Mouse (Mus musculus) cerebellum, adult 8-10 months (tissue): ENCODE results near the gene Cmtm8.

ENCODE experiments used
- DNase-seq: peaks from one replicate; pipeline ENCODE4 v3.0.0; 2022

Cmtm8 gene

DNA sequence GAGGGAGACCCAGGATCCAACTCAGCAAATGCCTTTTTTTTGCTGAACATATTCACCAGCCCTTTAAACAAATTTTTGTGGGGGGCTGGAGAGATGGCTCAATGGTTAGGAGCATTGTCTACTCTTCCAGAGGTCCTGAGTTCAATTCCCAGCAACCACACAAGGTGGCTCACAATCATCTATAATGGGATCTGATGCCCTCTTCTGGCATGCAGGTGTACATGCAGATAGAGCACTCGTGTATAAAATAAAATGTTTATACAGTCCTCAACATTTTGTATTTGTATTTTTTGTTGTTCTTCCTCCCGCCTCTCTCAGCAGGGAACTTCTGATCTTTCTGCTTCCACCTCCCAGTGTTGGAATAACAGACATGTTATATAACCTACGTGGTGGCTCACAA is 92.4 kb downstream of the Cmtm8 start:
- no peak for DNase-seq

DNA sequence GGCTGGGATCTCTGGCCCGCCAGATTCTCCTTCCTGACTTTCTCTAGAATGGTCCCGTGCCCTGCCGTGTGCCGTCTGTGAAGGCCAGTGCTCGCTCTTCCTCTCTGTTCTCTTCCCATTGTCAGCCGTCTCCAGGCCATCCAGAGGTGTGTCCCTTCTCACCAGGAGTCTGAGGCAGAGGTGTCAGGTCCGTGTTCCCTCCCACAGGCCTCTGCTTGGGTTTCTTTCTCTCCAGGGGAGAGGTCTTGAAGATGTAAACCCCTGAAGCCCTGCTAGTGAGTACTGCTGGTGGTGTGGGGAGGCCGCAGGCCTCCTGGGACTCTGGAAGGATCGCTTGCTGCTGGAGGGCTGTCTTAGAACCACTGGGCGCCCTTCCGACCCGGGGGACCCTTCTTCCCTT is 96.5 kb downstream of the Cmtm8 start:
- no peak for DNase-seq

DNA sequence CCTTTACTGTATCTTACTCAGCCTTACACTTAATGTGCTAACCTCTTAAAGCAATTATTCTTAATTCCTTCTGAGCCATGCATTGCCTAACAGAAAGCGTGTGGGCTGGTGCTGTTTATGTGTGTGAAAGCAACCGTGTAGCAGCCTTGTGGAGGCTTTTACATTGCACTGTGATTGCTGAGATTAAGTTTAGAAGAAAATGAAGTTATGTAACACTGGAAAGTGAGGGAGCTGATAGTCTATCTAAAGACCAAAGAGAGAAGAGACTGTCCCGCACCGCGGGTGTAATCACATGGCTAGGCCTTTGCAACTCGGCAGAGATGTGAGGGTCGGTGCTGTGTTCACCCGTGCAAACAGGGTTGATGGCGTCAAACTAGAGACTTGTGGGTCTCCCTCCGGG is 96.9 kb downstream of the Cmtm8 start:
- no peak for DNase-seq

GRCm38 (mm10) chr9:114745654-114746053 is 98.3 kb downstream of the Cmtm8 start:
- no peak for DNase-seq

DNA sequence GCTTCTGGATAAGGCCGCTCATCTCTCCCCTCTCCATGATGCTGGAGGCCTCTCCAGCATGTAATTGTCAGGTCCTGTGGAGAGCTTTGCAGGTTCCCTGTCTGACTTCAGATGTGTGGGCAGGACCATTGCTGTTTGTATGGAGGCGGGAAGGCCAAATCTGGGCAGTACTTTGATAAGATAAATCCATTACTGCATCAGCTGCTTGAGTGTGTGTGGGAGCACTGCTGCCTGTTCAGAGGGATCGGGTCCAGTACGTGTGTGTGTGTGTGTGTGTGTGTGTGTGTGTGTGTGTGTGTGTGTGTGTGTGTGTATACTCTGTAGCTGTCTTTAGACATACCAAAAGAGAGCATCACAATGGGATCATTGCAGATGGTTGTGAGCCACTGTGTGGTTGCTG is 98.8 kb downstream of the Cmtm8 start:
- no peak for DNase-seq

DNA sequence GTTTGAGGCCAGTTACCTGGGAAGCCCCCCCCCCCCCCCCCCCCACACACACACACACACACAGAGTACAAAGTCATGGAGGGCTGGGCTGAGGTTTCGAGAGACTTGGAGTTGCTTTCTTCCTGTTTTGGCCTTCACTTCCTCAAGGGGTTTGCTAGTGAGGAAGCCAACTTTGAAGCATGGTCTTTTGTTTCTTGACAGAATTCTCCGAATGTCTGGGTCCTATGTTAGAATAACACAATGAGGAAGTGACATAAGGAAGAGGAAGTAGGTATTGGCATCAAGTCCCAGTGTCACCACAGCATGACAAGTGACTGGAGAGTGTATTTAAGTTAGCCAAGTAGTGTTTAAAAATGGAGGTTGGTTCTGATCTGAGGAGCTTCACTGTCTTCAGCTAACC is 101.2 kb downstream of the Cmtm8 start:
- DNase-seq = no peak

DNA sequence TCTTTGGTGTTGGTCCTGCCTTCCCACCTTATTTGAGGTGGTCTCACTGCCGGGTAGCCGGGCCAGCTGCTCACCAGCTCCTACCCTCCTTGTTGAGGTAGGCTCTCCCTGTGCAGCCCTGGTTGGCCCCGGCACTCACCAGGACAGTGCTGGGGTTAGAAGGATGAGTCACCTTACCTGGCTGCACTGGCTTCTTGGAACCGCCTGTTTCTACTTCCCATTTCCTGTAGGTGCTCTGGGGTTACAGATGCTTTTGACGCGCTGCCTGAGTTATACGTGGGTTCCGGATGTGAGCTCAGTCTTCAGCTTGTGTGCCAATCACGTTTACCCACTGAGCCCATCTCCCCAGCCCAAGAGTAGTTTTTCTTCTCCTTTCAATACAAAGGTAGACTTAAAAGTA is 103.6 kb downstream of the Cmtm8 start:
- DNase-seq = no peak
